Mouse (Mus musculus) limb, embryonic 14.5 days (tissue): ENCODE measurements around the gene Copa. TPM values are rescaled to one million over a fixed set of nuclear protein-coding genes. Genes with fewer than 3 reads are reported as not detected.

Experiments used
- ATAC-seq: fragments of 200-750 bp; cut with Nextera tagmentation; 2 replicates; pipeline ENCODE4 v1.8.0; 2017; ENCODE audit warnings: low read depth, moderate number of reproducible peaks, moderate TSS enrichment; ENCODE audit not compliant: low FRiP score
- DNase-seq: peaks from one replicate; pipeline ENCODE4 v3.0.0-alpha.2; 2015; ENCODE audit warnings: low spot score
- H3K27ac ChIP-seq: fragments of 300-500 bp; sonication (generic); replicated peaks from 2 replicates; pipeline ENCODE4 v1.5.1; 2014; ENCODE audit warnings: low read depth, mild to moderate bottlenecking, low read length, moderate library complexity, mixed read lengths
- H3K27me3 ChIP-seq: fragments of 300-500 bp; sonication (generic); 2 replicates; pipeline ENCODE4 v1.6.1; 2014; ENCODE audit warnings: low read length, mixed read lengths; ENCODE audit not compliant: control insufficient read depth, insufficient read depth
- H3K36me3 ChIP-seq: fragments of 300-500 bp; sonication (generic); 2 replicates; pipeline ENCODE4 v1.6.1; 2014; ENCODE audit warnings: mild to moderate bottlenecking, low read length, moderate library complexity, mixed read lengths; ENCODE audit not compliant: control insufficient read depth, insufficient read depth
- H3K4me1 ChIP-seq: fragments of 300-500 bp; sonication (generic); 2 replicates; pipeline ENCODE4 v1.6.1; 2014; ENCODE audit warnings: antibody characterized with exemption, low read length, mixed read lengths; ENCODE audit not compliant: control insufficient read depth, insufficient read depth
- H3K4me2 ChIP-seq: fragments of 300-500 bp; sonication (generic); replicated peaks from 2 replicates; pipeline ENCODE4 v1.6.1; 2014; ENCODE audit warnings: low read depth, mild to moderate bottlenecking, low read length, moderate library complexity; ENCODE audit not compliant: severe bottlenecking
- H3K4me3 ChIP-seq: fragments of 300-500 bp; sonication (generic); replicated peaks from 2 replicates; pipeline ENCODE4 v1.5.1; 2014; ENCODE audit warnings: low read length
- H3K9ac ChIP-seq: fragments of 300-500 bp; sonication (generic); 2 replicates; pipeline ENCODE4 v1.6.1; 2014; ENCODE audit warnings: mild to moderate bottlenecking, low read depth, low read length, moderate library complexity; ENCODE audit not compliant: severe bottlenecking
- H3K9me3 ChIP-seq: fragments of 300-500 bp; sonication (generic); 2 replicates; pipeline ENCODE4 v1.6.1; 2016; ENCODE audit warnings: low read length; ENCODE audit not compliant: control insufficient read depth
- POLR2A ChIP-seq: fragments of 200-500 bp; IDR thresholded peaks from 2 replicates; pipeline ENCODE4 v1.8.0; 2012; ENCODE audit warnings: inconsistent platforms, mild to moderate bottlenecking, moderate library complexity, borderline replicate concordance; ENCODE audit not compliant: insufficient read depth, insufficient read length; ENCODE audit errors: extremely low read depth
- WGBS: fragments of 180-500 bp; shearing (Covaris S2); extraction: QIAGEN DNeasy Blood & Tissue Kit; methylation state at CpG from one replicate; pipeline ENCODE4 v1.1.7; 2014; 5-methylcytosine and 5-hydroxymethylcytosine counted together
- polyA plus RNA-seq, 2 experiments: library from polyadenylated mRNA; depleted of rRNA in 1 of 2; stranded (reverse) in 1 of 2; unstranded in 1 of 2; fragments of >200 nt; fragmentation: Nextera tagmentation in 1 of 2; extraction: Ambion mirVana in 1 of 2; gene quantifications; 2 replicates each; pipeline versions ENCODE4 v1.2.1 to v1.2.3; 2012 to 2014

Copa gene
- polyA plus RNA-seq, 2 experiments: 191 to 230 TPM

DNA sequence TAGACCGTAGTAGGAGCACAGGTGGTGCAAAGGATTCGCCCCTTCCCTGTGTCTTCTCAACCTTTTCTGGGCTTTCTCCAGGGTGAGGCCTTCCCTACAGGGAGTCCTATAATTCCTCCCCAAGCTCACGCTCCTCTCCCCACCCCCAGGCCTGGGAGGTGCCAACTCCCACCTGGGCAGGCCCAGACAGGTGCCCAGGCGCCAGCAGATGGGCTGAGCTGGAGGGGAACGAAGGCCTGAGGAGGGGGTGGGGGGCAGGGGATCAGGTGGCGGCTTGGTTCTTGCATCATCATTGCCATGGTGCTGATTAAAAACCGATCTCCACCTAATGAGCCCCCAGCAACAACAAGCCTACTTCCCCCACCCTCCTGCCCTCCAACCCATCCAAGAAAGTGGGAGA, 23.5 kb upstream of the Copa start:
- Histone ChIP-seq H3K4me1 (peaks cover 9% of the 10 kb centered on the region), H3K27ac (no peak overlapping the region), H3K4me3 (no peak overlapping the region), H3K27me3 (peaks cover 23% of the 10 kb centered on the region), H3K9ac (no peak overlapping the region), H3K4me2 (no peak overlapping the region), H3K9me3 (no peaks in the 10 kb centered on the region), H3K36me3 (no peaks in the 10 kb centered on the region)
- DNase-seq (no peak), ATAC-seq (no peak)
- TF ChIP-seq POLR2A: no peak
- 54% methylated on average over 7 of the region's 7 CpGs for WGBS

DNA sequence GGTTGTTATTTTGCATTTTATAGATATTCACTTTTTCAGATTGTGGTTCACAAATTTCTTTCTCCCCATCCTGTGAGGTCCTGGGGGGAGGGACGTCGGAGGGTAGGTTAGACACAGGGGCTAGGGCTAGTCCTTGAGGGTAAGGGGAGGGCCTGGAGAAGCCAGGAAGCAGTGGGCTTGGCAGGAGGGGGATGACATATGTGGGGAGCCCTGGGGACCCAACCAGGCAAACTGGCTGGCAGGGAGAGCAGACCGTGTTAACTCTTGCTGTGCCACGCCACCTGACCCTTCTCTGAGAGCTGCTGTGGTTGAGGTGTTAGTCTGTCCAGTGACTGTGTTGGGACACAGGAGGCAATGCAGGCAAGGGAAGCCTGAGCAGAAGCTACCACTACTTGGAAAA, 21.7 kb upstream of the Copa start:
- H3K4me1 ChIP-seq: peaks cover 5% of the 10 kb centered on the region
- 51% methylated on average over 4 of the region's 4 CpGs for WGBS
- H3K27ac ChIP-seq: no peak overlapping the region
- DNase-seq (no peak), ATAC-seq (no peak)
- H3K9ac ChIP-seq: no peak overlapping the region
- peaks cover 5% of the 10 kb centered on the region; the same call in 1 of the 2 replicates for H3K27me3 ChIP-seq
- H3K4me2 ChIP-seq: no peak overlapping the region
- no peak for TF ChIP-seq POLR2A
- H3K9me3 ChIP-seq: no peaks in the 10 kb centered on the region
- H3K36me3 ChIP-seq: peaks cover 15% of the 10 kb centered on the region
- no peak overlapping the region for H3K4me3 ChIP-seq

DNA sequence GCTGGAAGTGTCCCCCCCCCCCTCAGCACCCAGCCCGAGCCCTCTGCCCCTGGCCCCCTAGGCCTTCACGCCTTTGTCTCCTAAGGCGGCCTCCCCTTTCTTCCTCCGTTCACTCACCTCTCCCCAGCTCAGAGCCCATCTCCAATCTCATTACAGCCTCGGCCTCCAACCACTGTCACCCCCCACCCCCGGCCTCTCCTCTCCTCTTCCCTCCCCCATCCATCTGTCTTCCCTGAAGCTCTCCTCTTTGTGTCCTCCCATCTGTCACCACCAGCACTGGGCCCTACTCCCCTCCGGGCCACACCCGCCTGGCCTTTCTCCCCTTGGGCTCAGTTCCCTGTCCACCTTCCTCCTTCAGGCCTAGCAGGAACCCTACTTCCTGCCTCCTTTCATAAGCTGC, 21.1 kb upstream of the Copa start:
- 31% methylated on average over 8 of the region's 8 CpGs for WGBS

DNA sequence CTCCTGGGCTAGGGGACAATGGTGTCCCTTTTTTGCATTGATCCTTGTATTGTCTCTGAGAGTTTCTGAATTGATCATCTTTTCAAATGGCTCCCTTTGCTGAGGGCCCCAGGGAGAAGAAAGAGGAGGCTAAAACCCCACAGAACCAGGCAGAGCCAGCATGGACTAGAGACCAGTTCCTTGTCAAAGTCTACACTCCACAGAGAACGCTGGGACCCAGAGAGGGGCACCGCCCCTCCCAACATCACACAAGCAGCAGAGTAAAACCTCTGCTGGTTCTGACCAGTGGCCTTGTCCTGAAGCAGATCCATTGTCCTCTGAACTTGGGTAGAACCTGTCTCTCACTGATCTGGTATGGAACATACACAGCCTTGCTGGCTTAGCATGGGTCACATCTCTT, 20.2 kb upstream of the Copa start:
- 78% methylated on average over 2 of the region's 2 CpGs for WGBS
- Histone ChIP-seq H3K4me1 (peaks cover 5% of the 10 kb centered on the region), H3K27ac (no peak overlapping the region), H3K27me3 (no peaks in the 10 kb centered on the region), H3K4me2 (no peak overlapping the region), H3K36me3 (peaks cover 28% of the 10 kb centered on the region), H3K9ac (no peak overlapping the region), H3K4me3 (no peak overlapping the region), H3K9me3 (no peaks in the 10 kb centered on the region)
- ATAC-seq (no peak), DNase-seq (no peak)
- no peak for TF ChIP-seq POLR2A

More for the DNA sequence above, 21.1 kb upstream of the Copa start:
- ATAC-seq (no peak), DNase-seq (no peak)
- Histone ChIP-seq H3K4me1 (peaks cover 5% of the 10 kb centered on the region), H3K27me3 (0 out of 2 replicates have a peak, but pooled peaks cover 2% of the 10 kb centered on the region), H3K4me2 (no peak overlapping the region), H3K9me3 (no peaks in the 10 kb centered on the region), H3K9ac (no peak overlapping the region), H3K36me3 (peaks cover 20% of the 10 kb centered on the region), H3K27ac (no peak overlapping the region), H3K4me3 (no peak overlapping the region)
- no peak for TF ChIP-seq POLR2A

DNA sequence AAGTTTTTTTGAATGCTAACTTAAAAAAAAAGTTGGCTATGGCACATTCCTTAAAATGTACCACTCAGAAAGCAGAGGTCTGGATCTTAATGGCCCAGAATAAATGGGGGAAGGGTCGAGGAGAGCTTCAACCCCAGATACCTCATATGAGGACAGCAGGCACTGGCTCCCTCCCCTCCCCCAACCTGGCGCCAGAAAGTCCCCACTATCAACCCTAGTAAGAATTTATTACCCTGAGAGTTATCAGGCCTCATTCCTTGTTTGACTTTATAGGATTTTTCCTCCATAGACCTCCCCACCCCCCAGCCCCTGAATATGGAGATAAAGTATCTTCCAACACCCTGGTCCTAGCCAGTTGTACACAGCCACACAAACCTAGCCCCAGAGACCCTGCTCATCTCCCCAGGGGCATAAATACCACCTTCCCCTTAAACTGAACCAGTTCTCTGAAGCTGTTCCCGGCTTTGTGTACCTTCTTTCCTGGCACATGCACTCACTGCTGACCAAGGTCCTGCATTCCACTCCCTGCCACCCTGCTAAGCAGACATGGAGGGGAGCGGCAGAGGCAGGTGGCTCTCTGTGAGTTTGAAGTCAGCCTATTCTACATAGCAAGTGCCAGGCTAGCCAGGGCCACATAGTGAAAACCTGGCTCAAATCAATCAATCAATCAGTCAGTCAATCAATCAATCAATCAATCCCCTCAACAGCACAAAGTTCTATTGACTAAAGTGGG, 18.9 kb upstream of the Copa start:
- ATAC-seq: no peak
- Histone ChIP-seq H3K27me3 (no peaks in the 10 kb centered on the region), H3K9me3 (no peaks in the 10 kb centered on the region)

More for the DNA sequence above, 18.9 kb upstream of the Copa start:
- no peak for DNase-seq
- Histone ChIP-seq H3K36me3 (peaks cover 42% of the 10 kb centered on the region), H3K4me2 (no peak overlapping the region), H3K4me3 (no peak overlapping the region), H3K4me1 (peaks cover 5% of the 10 kb centered on the region), H3K27ac (no peak overlapping the region), H3K9ac (no peak overlapping the region)
- 23% methylated on average over 4 of the region's 4 CpGs for whole genome bisulfite sequencing
- no peak for TF ChIP-seq POLR2A
